Mouse (Mus musculus) stomach, postnatal 0 days (tissue): ENCODE data around the gene Dusp15.

Source experiments
- CTCF ChIP-seq: IDR thresholded peaks from 2 replicates; pipeline ENCODE4 v1.5.1; 2016; ENCODE audit warnings: antibody characterized with exemption, low read depth, mild to moderate bottlenecking, moderate library complexity
- EP300 ChIP-seq: optimal IDR thresholded peaks from 2 replicates; pipeline ENCODE3; 2016; ENCODE audit warnings: antibody characterized with exemption

DNA sequence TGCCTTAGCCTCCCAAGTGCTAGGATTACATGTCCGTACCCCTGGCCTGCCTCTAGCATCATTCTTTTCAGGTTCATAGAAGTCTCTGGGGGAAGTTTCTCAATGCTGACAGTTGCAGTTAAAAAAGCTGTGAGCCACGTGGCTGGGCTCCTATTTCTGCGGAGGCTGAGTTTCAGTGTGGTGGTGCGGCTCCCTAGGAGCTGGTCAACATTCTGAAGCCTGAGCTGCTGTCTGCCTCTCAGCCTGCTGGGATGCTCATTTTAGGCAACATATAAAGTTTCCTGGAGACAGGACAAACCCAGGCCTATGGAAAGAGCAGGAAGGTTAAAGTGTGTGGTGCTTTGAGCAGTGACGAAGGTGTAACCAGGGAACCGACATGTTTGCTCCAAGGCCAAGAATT, 52.5 kb downstream of the Dusp15 start:
- TF ChIP-seq CTCF = no peak
- no peak for TF ChIP-seq EP300
